Mouse (Mus musculus) hematopoietic stem cell, adult 5-6 weeks (primary cell): Measurements from ENCODE around the gene Uba1. TPM values are rescaled to one million over a fixed set of nuclear protein-coding genes. Genes with fewer than 3 reads are reported as not detected.
"Not testable (repeated sequence)": the region's sequence is repeated elsewhere in the genome, so short reads cannot be mapped to it uniquely, and the experiment has no call there.

Experiments
- ATAC-seq, 2 experiments: fragments of 125-278 bp in 1 of 2; replicated peaks in 1 of 2; 2 replicates each; pipeline ENCODE4 v1.8.0; 2016 to 2017; ENCODE audit warnings: inconsistent platforms in 2 of 2, mild to moderate bottlenecking in 2 of 2, moderate number of reproducible peaks in 2 of 2, low read depth in 1 of 2, moderate TSS enrichment in 1 of 2; ENCODE audit not compliant: low FRiP score in 2 of 2, poor library complexity in 2 of 2, severe bottlenecking in 2 of 2, insufficient read depth in 1 of 2, low TSS enrichment in 1 of 2
- total RNA-seq: library from RNA; stranded (forward); fragments of 172-1452, 232-1000 nt; gene quantifications from 2 replicates; pipeline ENCODE4 v1.2.3, GENCODE M21; 2017

The Uba1 gene
- total RNA-seq, 1 experiment from 2014 or later: 144 TPM

GRCm38 (mm10) chrX:20695842-20696241 is 37.7 kb downstream of the Uba1 start:
- no peak for ATAC-seq

DNA sequence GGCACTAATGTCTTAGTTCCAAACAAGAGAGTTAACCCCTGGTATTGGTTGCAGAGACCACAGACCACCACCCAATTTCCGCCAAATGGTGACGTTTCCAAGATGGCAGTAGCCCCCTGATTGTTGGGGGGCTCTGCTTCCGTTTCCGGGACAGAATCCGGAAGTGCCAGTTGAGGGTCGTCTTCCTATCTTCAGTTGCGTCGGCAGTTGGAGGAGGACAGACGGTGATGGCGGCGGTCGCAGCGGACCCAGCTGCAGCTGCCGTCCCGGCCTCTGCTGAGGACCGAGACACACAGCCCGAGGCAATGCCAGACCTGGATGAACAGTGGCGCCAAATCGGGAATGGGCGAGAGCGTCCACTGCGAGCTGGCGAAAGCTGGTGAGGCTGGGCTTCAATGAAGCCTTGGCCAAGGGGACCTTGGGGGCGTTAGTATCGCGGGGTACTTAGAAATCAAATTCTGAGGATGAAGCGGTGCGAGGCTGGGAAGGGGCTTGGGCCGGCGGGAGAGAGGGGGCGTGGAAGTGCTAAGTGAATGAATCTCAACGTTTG is 45.7 kb downstream of the Uba1 start, which contains the start of gene Usp11:
Usp11 (plus strand) TSS at position 166 of the 550 bp plus-strand sequence.
- peak in 1 of 2 experiments; percentile 27; a peak in 2 of 4 replicates for ATAC-seq

GRCm38 (mm10) chrX:20704295-20705082 is 46.4 kb downstream of the Uba1 start:
- peak; percentile 98 for ATAC-seq

DNA sequence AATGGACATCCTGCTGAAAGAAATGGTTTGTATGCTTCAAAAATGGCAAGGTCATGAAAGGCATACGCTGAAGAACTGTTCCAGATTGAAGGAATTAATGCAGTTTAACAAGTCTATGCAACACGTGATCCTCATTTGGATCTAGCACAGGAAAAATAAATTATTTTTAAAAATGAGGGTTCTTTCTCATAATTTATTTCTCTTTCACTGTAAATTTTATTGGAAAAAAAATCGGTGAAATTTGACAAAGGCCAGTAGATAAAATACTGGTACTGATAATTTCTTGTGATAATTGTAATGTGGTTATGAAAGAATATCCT is 46.9 kb downstream of the Uba1 start:
- ATAC-seq: no peak

- ATAC-seq: no peak
Observed at GRCm38 (mm10) chrX:20728681-20729080, 70.6 kb downstream of the Uba1 start.

GRCm38 (mm10) chrX:20730048-20730447 is 71.9 kb downstream of the Uba1 start:
- ATAC-seq: not testable (repeated sequence)

Other genes starting within 250 kb of the Uba1 start
- gene Jade3, start 232.6 kb upstream of the Uba1 start, total RNA-seq: 14.4 and 15.6 TPM in 2 replicates
- gene Rgn, start 108.5 kb upstream of the Uba1 start, total RNA-seq: not detected in 2 replicates
- 57.2 and 63.5 TPM in 2 replicates for gene Rbm10, start 40.8 kb upstream of the Uba1 start, total RNA-seq
- 60.1 and 109 TPM in 2 replicates for gene Ndufb11, start 40.7 kb upstream of the Uba1 start, total RNA-seq
- 37.0 and 41.0 TPM in 2 replicates for gene Cdk16, start 29.6 kb downstream of the Uba1 start, total RNA-seq
- gene Usp11, start 45.6 kb downstream of the Uba1 start, total RNA-seq: 36.5 and 44.2 TPM in 2 replicates
- 38.7 and 51.7 TPM in 2 replicates for gene Araf, start 139.5 kb downstream of the Uba1 start, total RNA-seq
- not detected in 2 replicates for gene Timp1, start 211.8 kb downstream of the Uba1 start, total RNA-seq